Mouse (Mus musculus) hindbrain, postnatal 0 days (tissue): ENCODE measurements around the gene 1700034J05Rik. TPM values are rescaled to one million over a fixed set of nuclear protein-coding genes. Genes with fewer than 3 reads are reported as not detected.

Source experiments
- ATAC-seq: fragments of 200-750 bp; cut with Nextera tagmentation; 2 replicates; pipeline ENCODE4 v1.8.0; 2017; ENCODE audit warnings: mild to moderate bottlenecking, moderate TSS enrichment, moderate library complexity
- DNase-seq: peaks from one replicate; pipeline ENCODE4 v3.0.0-alpha.2; 2015; ENCODE audit warnings: low spot score
- H3K27ac ChIP-seq: fragments of 300-500 bp; sonication (generic); 2 replicates; pipeline ENCODE4 v1.5.1; 2014; ENCODE audit warnings: mild to moderate bottlenecking
- H3K27me3 ChIP-seq: fragments of 300-500 bp; sonication (generic); 2 replicates; pipeline ENCODE4 v1.6.1; 2014; ENCODE audit warnings: low read length, mixed read lengths; ENCODE audit not compliant: insufficient read depth
- H3K36me3 ChIP-seq: fragments of 300-500 bp; sonication (generic); 2 replicates; pipeline ENCODE4 v1.6.1; 2014; ENCODE audit warnings: low read length, mixed read lengths; ENCODE audit not compliant: insufficient read depth
- H3K4me1 ChIP-seq: fragments of 300-500 bp; sonication (generic); 2 replicates; pipeline ENCODE4 v1.6.1; 2014; ENCODE audit warnings: antibody characterized with exemption, low read length, mixed read lengths; ENCODE audit not compliant: insufficient read depth
- H3K4me2 ChIP-seq: fragments of 300-500 bp; sonication (generic); 2 replicates; pipeline ENCODE4 v1.6.1; 2014; ENCODE audit warnings: low read depth, mild to moderate bottlenecking, low read length, moderate library complexity, mixed read lengths
- H3K4me3 ChIP-seq: fragments of 300-500 bp; sonication (generic); 2 replicates; pipeline ENCODE4 v1.5.1; 2014; ENCODE audit warnings: low read length
- H3K9ac ChIP-seq: fragments of 300-500 bp; sonication (generic); replicated peaks from 2 replicates; pipeline ENCODE4 v1.6.1; 2014; ENCODE audit warnings: mild to moderate bottlenecking, low read length, moderate library complexity, mixed read lengths
- H3K9me3 ChIP-seq: fragments of 300-500 bp; sonication (generic); 2 replicates; pipeline ENCODE4 v1.6.1; 2016; ENCODE audit warnings: low read length, mixed read lengths
- CTCF ChIP-seq: IDR thresholded peaks from 2 replicates; pipeline ENCODE4 v1.5.1; 2016; ENCODE audit warnings: antibody characterized with exemption, control low read depth, low read depth
- WGBS: fragments of 180-500 bp; shearing (Covaris S2); extraction: QIAGEN DNeasy Blood & Tissue Kit; methylation state at CpG from one replicate; pipeline ENCODE4 v1.1.7; 2014; 5-methylcytosine and 5-hydroxymethylcytosine counted together
- polyA plus RNA-seq: library from polyadenylated mRNA; unstranded; fragments of >200 nt; fragmentation: Nextera tagmentation; extraction: Ambion mirVana; gene quantifications from 2 replicates; pipeline ENCODE4 v1.2.1, GENCODE M21; 2015
- total RNA-seq: library from RNA; depleted of rRNA; stranded (reverse); fragments of >200 nt; gene quantifications from 2 replicates; pipeline ENCODE4 v1.2.3, GENCODE M21; 2014; rRNA removed

1700034J05Rik gene
- total and polyA plus RNA-seq, 2 experiments from 2014 or later = not detected

DNA sequence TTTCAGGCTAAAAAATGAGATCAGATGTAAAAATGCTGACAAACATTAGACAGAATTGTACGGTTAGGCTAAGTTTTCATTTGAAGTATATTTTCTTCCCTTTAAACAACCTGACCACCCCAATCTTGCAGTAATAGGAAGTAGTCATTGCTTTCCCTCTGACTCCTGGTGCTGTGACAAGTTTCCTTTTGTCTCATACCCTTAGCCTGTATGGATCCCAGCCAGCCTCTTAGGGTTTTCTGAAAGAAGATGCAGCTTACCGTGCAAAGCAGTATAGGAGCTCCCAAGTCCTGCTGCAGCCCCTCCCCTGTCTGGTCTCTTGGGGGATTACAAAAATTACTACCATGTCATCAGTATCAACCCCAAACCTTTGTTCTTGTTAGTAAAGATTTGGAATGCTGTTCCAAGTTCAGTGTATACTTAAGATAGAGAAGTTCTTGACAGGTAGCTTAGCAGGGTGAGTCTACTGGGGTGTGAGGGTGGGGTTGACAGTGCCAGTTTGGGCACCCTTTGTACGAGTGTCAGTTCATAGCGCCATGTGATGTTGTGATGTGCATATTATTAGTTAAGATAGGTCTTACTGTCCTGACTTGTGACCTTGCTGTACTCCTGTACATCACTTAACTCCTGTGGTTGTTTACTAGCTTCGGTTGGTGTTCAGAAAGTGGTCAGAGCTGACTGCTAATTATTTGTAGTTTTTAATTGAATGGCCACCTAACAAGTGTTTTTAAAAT is 47.0 kb downstream of the 1700034J05Rik start:
- H3K4me2 ChIP-seq = no peak overlapping the region
- H3K4me3 ChIP-seq = no peak overlapping the region
- H3K9ac ChIP-seq = no peak overlapping the region
- ATAC-seq (no peak), DNase-seq (no peak)
- no peaks in the 10 kb centered on the region for H3K27me3 ChIP-seq
- H3K4me1 ChIP-seq = 0 out of 2 replicates have a peak, but pooled peaks cover 6% of the 10 kb centered on the region
- 72% methylated on average over 5 of the region's 5 CpGs for WGBS
- no peaks in the 10 kb centered on the region for H3K36me3 ChIP-seq
- H3K27ac ChIP-seq = no peak overlapping the region
- no peaks in the 10 kb centered on the region for H3K9me3 ChIP-seq
- TF ChIP-seq CTCF = no peak

DNA sequence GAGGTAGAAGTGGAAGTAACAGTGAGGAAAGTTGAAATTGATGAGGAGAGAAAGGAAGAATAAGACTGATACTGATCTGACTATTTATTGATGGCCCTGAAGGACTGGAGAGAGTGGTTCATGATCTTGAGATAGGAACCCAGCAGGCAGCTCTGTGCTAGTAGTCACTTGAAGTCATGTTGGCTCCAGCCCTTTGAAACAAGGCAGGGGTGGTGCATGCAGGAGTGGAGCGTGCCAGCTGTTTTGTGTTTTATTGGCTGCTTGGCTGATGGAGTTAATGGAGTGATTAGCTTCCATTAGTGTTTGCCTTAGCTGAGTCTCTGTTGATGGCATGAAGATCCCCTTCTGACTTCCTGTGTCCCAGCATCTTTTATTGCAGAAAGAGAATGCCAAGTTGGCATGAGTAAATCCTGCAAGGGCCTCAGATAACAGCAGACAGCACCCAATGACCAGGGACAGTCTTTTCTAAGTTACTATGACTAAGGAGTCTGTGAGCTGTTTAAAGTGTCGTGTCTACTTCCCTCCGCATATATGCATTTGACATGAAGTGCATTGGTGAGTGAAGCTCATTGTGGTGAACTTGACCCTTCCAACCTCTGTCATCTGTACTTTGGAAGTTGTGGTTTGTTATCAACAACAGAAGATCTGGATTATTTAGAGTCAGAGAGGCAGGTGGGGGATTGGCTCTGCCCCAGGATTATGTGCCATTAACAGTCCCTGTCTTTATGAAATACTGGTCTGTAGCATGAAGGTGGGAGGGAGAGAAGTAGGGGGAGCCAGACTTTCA is 48.0 kb downstream of the 1700034J05Rik start:
- H3K9me3 ChIP-seq = no peaks in the 10 kb centered on the region
- no peak for TF ChIP-seq CTCF
- H3K36me3 ChIP-seq = no peaks in the 10 kb centered on the region
- H3K4me2 ChIP-seq = no peak overlapping the region
- H3K4me3 ChIP-seq = no peak overlapping the region
- no peak overlapping the region for H3K9ac ChIP-seq
- ATAC-seq (no peak), DNase-seq (no peak)
- 83% methylated on average over 3 of the region's 3 CpGs for WGBS
- no peak overlapping the region for H3K27ac ChIP-seq
- 0 out of 2 replicates have a peak, but pooled peaks cover 6% of the 10 kb centered on the region for H3K4me1 ChIP-seq
- H3K27me3 ChIP-seq = no peaks in the 10 kb centered on the region

DNA sequence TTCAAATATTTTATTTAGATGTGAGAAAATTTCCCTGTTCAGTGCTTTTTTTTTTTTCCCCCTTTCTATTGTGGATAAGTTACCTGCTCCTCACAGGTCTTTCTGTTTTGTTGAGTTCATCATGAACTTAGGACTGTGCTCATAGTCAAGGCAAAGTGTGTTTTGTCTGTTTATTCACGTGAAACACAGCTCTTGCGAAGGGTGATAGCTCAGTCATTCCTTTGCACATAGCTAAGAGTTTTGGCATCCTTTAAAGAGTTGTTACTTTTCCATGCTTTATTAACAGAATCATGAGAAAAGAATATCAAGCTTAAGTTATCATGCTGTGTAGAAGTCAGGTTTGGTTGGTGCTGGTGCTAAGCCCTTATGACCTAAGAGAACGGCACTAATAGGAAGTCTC is 49.5 kb downstream of the 1700034J05Rik start:
- H3K9me3 ChIP-seq = no peaks in the 10 kb centered on the region
- H3K4me3 ChIP-seq = no peak overlapping the region
- TF ChIP-seq CTCF = no peak
- DNase-seq = no peak
- ATAC-seq = no peak
- WGBS = 68% methylated on average over 3 of the region's 3 CpGs
- no peaks in the 10 kb centered on the region for H3K36me3 ChIP-seq
- H3K27ac ChIP-seq = no peak overlapping the region
- H3K9ac ChIP-seq = no peak overlapping the region
- H3K4me1 ChIP-seq = 0 out of 2 replicates have a peak, but pooled peaks cover 6% of the 10 kb centered on the region
- no peak overlapping the region for H3K4me2 ChIP-seq
- no peaks in the 10 kb centered on the region for H3K27me3 ChIP-seq

DNA sequence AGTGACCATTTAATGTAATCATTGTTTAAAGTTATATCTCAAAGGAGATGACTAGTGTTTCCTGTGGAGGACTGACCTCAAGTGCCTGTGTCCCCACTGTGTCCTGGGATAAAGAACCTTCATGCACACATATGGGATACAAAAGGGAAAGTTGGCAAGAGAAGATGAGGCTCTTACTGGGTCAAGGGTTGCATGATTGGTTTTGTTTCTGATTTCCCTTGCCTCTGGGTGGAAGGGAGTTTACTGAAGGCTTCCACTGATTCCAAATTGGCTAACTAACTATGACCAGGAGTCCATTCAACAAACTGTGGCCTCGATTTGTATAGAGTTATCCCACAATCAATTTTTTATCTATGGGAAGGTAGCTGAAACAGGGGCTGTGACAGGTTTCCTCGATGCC is 50.6 kb downstream of the 1700034J05Rik start:
- H3K9me3 ChIP-seq = no peaks in the 10 kb centered on the region
- no peak overlapping the region for H3K27ac ChIP-seq
- no peak overlapping the region for H3K9ac ChIP-seq
- no peak overlapping the region for H3K4me2 ChIP-seq
- DNase-seq = no peak
- H3K4me1 ChIP-seq = 0 out of 2 replicates have a peak, but pooled peaks cover 6% of the 10 kb centered on the region
- no peak overlapping the region for H3K4me3 ChIP-seq
- no peaks in the 10 kb centered on the region for H3K36me3 ChIP-seq
- TF ChIP-seq CTCF = no peak
- no peak for ATAC-seq
- 80% methylated on average over 2 of the region's 2 CpGs for WGBS
- no peaks in the 10 kb centered on the region for H3K27me3 ChIP-seq

DNA sequence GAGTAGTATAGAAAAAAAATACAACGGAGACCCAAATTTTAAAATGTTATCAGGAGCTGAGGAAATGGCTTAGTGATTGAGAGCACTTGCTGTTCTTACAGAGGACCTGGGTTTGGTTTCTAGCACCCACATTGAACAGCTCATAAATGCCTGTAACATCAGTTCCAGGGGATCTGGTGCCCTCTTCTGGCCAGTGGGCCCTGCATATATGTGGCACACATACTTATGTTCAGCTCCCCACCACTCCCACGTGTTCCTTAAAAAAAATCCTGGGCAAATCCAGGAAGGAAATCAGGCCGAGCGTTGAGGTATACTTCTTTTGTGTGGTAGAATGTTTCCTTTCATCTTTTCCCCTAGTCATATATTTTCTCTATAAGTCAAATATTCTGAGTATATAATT is 52.3 kb downstream of the 1700034J05Rik start:
- no peak overlapping the region for H3K9ac ChIP-seq
- ATAC-seq (no peak), DNase-seq (no peak)
- no peaks in the 10 kb centered on the region for H3K9me3 ChIP-seq
- no peaks in the 10 kb centered on the region for H3K36me3 ChIP-seq
- H3K4me3 ChIP-seq = no peak overlapping the region
- TF ChIP-seq CTCF = no peak
- WGBS = 93% methylated on average over 4 of the region's 4 CpGs
- no peak overlapping the region for H3K27ac ChIP-seq
- H3K4me1 ChIP-seq = 0 out of 2 replicates have a peak, but pooled peaks cover 4% of the 10 kb centered on the region
- H3K4me2 ChIP-seq = no peak overlapping the region
- no peaks in the 10 kb centered on the region for H3K27me3 ChIP-seq

Other genes with a start within 250 kb of the 1700034J05Rik start
- gene Stk38l, start 229.4 kb downstream of the 1700034J05Rik start, total RNA-seq = 4.5 and 5.0 TPM in 2 replicates
- gene Stk38l, start 229.4 kb downstream of the 1700034J05Rik start, polyA plus RNA-seq = 12.3 and 14.4 TPM in 2 replicates
- 2.0 and 3.9 TPM in 2 replicates for gene Arntl2, start 158.4 kb downstream of the 1700034J05Rik start, total RNA-seq
- gene Arntl2, start 158.4 kb downstream of the 1700034J05Rik start, polyA plus RNA-seq = 3.8 and 4.1 TPM in 2 replicates
- not detected in 2 replicates for gene Smco2, start 104.3 kb downstream of the 1700034J05Rik start, total RNA-seq
- not detected in 2 replicates for gene Smco2, start 104.3 kb downstream of the 1700034J05Rik start, polyA plus RNA-seq
- 17.8 and 26.8 TPM in 2 replicates for gene Ppfibp1, start 65.9 kb downstream of the 1700034J05Rik start, total RNA-seq
- gene Ppfibp1, start 65.9 kb downstream of the 1700034J05Rik start, polyA plus RNA-seq = 16.3 and 17.2 TPM in 2 replicates
- gene Rep15, start 78.2 kb upstream of the 1700034J05Rik start, total RNA-seq = 0.50 TPM in 1 of 2 replicates, not detected in the other
- gene Rep15, start 78.2 kb upstream of the 1700034J05Rik start, polyA plus RNA-seq = 0.48 TPM in 2 replicates
- 8.3 and 8.7 TPM in 2 replicates for gene Mrps35, start 88.3 kb upstream of the 1700034J05Rik start, total RNA-seq
- gene Mrps35, start 88.3 kb upstream of the 1700034J05Rik start, polyA plus RNA-seq = 78.5 and 79.9 TPM in 2 replicates
- 0.40 and 1.7 TPM in 2 replicates for gene Mansc4, start 132.6 kb upstream of the 1700034J05Rik start, total RNA-seq
- gene Mansc4, start 132.6 kb upstream of the 1700034J05Rik start, polyA plus RNA-seq = 1.4 and 2.0 TPM in 2 replicates
- 29.7 and 31.7 TPM in 2 replicates for gene Klhl42, start 137.0 kb upstream of the 1700034J05Rik start, total RNA-seq
- gene Klhl42, start 137.0 kb upstream of the 1700034J05Rik start, polyA plus RNA-seq = 5.4 and 5.7 TPM in 2 replicates